Mouse (Mus musculus) hindbrain, embryonic 12.5 days (tissue): ENCODE measurements around the gene Angptl4. TPM values are rescaled to one million over a fixed set of nuclear protein-coding genes. Genes with fewer than 3 reads are reported as not detected.
"Not testable (repeated sequence)": the region's sequence is repeated elsewhere in the genome, so short reads cannot be mapped to it uniquely, and the experiment has no call there.

ENCODE experiments used
- ATAC-seq: fragments of 200-750 bp; cut with Nextera tagmentation; 2 replicates; pipeline ENCODE4 v1.8.0; 2017; ENCODE audit warnings: moderate TSS enrichment; ENCODE audit not compliant: low FRiP score
- H3K27ac ChIP-seq: fragments of 300-500 bp; sonication (generic); 2 replicates; pipeline ENCODE4 v1.5.1; 2016; ENCODE audit warnings: mild to moderate bottlenecking
- H3K27me3 ChIP-seq: fragments of 300-500 bp; sonication (generic); 2 replicates; pipeline ENCODE4 v1.6.1; 2016; ENCODE audit warnings: mild to moderate bottlenecking
- H3K36me3 ChIP-seq: fragments of 300-500 bp; sonication (generic); 2 replicates; pipeline ENCODE4 v1.6.1; 2016; ENCODE audit warnings: mild to moderate bottlenecking
- H3K4me1 ChIP-seq: fragments of 300-500 bp; sonication (generic); 2 replicates; pipeline ENCODE4 v1.6.1; 2016
- H3K4me2 ChIP-seq: fragments of 300-500 bp; sonication (generic); replicated peaks from 2 replicates; pipeline ENCODE4 v1.6.1; 2016; ENCODE audit warnings: mild to moderate bottlenecking
- H3K4me3 ChIP-seq: fragments of 300-500 bp; sonication (generic); 2 replicates; pipeline ENCODE4 v1.5.1; 2016; ENCODE audit warnings: mild to moderate bottlenecking
- H3K9ac ChIP-seq: fragments of 300-500 bp; sonication (generic); 2 replicates; pipeline ENCODE4 v1.6.1; 2016; ENCODE audit warnings: mild to moderate bottlenecking, moderate library complexity
- H3K9me3 ChIP-seq: fragments of 300-500 bp; sonication (generic); replicated peaks from 2 replicates; pipeline ENCODE4 v1.6.1; 2016; ENCODE audit warnings: mild to moderate bottlenecking
- WGBS: fragments of 180-500 bp; shearing (Covaris S2); methylation state at CpG from one replicate; pipeline ENCODE4 v1.1.7; 2016; 5-methylcytosine and 5-hydroxymethylcytosine counted together
- polyA plus RNA-seq: library from polyadenylated mRNA; unstranded; fragments of >200 nt; fragmentation: Nextera tagmentation; extraction: Ambion mirVana; gene quantifications from 2 replicates; pipeline ENCODE4 v1.2.1, GENCODE M21; 2016

The Angptl4 gene
- polyA plus RNA-seq = 25.6 and 26.8 TPM in 2 replicates

DNA sequence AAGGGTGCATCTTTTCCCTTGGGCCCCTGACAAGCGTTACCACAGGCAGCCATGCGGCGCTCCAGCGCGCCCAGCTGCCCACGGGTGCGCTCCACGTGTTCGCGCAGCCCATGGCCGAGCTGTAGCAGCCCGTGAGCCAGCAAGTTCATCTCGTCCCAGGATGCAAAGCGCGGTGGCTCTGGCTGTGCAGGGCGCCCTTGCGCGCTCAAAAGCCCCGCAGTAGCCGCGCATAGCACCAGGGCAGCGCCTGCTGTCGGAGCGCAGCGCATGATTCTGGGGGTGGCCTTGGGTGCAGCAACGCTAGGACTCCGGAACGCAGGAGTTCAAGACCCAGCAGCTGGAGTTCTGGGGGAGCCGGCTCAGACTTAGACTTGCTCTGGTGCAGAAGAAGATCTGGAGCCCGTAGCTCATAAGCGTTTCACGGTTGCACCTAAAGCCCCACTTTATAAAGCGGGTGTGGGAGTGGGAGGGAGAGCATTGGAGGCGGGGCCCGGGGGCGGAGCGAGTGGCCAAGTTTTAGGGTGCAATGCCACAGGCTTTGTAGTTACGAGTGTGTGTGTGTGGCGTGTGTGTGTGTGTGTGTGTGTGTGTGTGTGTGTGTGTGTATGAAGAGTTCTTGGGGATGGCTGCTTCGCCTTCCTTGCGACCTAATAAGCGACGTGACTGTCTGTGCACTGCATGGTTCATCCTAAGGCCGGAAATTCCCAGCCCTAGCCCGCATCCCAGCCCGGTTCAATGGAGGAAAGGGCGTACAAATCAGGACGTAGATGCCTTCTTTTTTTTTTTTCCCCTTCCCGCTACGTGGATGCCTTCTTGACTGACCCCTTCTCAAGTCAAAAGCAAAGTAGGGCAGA, at the start of gene Angptl4:
Gene Angptl4, minus strand, starts transcription at position 707 of the 854 bp plus-strand sequence.
- Histone ChIP-seq H3K4me3 (peak within 1 kb of the TSS; percentile 44), H3K4me2 (peak within 1 kb of the TSS; percentile 80), H3K4me1 (peaks cover 23% of the 10 kb centered on the region), H3K27me3 (no peaks in the 10 kb centered on the region), H3K27ac (peak within 1 kb of the TSS; percentile 49), H3K9me3 (no peaks in the 10 kb centered on the region), H3K9ac (peak within 1 kb of the TSS; percentile 64), H3K36me3 (no peaks in the 10 kb centered on the region)
- WGBS = under 1% methylated on average over 50 of the region's 50 CpGs
- ATAC-seq = peak; percentile 80

DNA sequence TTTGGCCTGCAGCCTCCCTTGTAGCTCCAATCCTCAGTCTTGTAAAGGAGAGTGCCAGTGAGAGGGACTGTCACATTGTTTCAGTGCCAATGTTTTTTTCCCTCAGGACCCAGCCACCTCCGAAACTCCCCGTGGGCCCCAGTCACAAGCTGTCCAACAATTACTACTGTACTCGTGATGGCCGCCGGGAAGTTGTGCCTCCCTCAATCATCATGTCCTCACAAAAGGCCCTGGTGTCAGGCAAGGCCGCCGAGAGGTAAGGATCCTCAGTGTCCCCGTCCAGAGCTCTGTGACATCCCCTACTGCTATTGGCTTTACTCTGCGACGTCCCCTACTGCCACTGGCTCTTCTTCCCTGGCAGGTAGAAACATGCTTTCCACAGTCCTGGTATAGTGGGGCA, 47.9 kb upstream of the Angptl4 start:
- Histone ChIP-seq H3K27me3 (no peaks in the 10 kb centered on the region), H3K36me3 (peaks cover 61% of the 10 kb centered on the region), H3K4me2 (no peak overlapping the region), H3K27ac (no peak overlapping the region), H3K4me3 (no peak overlapping the region), H3K4me1 (peaks cover 9% of the 10 kb centered on the region), H3K9me3 (no peaks in the 10 kb centered on the region), H3K9ac (no peak overlapping the region)
- no peak for ATAC-seq
- WGBS = 90% methylated on average over 10 of the region's 10 CpGs

DNA sequence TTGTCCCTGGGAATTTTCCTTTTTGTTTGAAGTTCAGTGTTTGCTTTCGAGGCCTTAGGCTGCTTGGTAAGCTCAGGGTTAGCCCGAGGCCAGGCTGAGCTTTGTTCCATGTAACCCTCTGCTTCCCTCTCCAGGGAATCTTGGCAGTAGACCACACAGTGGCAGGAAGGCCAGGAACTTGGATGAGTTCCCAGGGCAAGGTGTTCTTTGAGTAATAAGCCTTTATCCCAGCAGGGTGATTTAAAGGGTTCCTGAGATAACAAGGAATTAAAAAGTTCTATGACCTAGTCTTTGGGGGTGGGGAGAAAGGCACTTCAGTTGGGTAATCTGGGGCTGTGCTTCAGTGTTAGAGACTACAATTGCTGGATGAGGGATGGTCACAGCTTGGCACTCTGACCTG, 47.3 kb upstream of the Angptl4 start:
- H3K27ac ChIP-seq = no peak overlapping the region
- no peak overlapping the region for H3K4me2 ChIP-seq
- peaks cover 9% of the 10 kb centered on the region for H3K4me1 ChIP-seq
- no peak overlapping the region for H3K4me3 ChIP-seq
- peaks cover 54% of the 10 kb centered on the region for H3K36me3 ChIP-seq
- ATAC-seq = no peak
- H3K27me3 ChIP-seq = no peaks in the 10 kb centered on the region
- 78% methylated on average over 2 of the region's 2 CpGs for WGBS
- no peaks in the 10 kb centered on the region for H3K9me3 ChIP-seq
- H3K9ac ChIP-seq = no peak overlapping the region

DNA sequence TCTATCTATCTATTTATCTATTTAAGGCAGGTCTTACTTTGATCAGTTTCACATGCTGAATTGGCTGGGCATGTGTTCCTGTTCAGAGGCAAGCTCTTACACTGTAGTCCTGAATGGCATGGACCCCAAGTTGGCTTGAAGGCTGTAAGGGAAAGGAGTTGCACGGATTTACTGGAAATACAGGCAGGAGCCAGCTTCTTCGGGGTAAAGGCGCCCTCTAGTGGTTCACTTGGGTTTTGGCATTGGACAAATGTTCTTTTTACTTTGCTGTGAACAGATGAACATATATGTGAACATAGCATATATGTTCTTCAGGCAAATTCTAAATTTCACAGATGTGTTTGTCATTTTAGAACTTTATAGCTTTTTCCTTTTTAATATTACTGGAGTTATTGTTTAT, 45.2 kb upstream of the Angptl4 start:
- no peak for ATAC-seq
- H3K4me1 ChIP-seq = peaks cover 26% of the 10 kb centered on the region
- no peaks in the 10 kb centered on the region for H3K9me3 ChIP-seq
- WGBS = 0% methylated on average over 3 of the region's 3 CpGs
- no peak overlapping the region for H3K9ac ChIP-seq
- no peak overlapping the region for H3K4me3 ChIP-seq
- H3K4me2 ChIP-seq = no peak overlapping the region
- no peak overlapping the region for H3K27ac ChIP-seq
- H3K36me3 ChIP-seq = peaks cover 50% of the 10 kb centered on the region
- H3K27me3 ChIP-seq = no peaks in the 10 kb centered on the region

DNA sequence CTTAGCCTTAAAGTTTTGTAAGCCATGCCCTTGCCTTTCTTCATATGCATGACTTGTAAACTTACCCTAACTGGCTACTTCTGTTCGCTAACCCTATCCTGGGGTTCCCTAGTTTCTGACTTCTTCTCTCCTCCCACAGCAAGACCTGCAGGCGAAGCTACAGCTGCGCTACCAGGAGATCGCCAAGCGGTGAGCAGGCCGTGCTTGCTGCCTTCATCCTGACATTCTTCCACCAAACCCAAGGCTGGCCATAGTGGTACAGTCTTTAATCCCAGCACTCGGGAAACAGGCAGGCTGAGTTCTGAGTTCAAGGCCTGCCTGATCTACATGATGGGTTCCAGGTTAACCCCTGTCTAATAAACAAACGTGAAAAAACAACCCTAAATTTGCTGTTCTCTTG, 43.8 kb upstream of the Angptl4 start:
- Histone ChIP-seq H3K4me2 (peak overlapping the region; percentile 75), H3K9me3 (no peaks in the 10 kb centered on the region), H3K27ac (no peak overlapping the region), H3K4me1 (peaks cover 26% of the 10 kb centered on the region), H3K36me3 (peaks cover 50% of the 10 kb centered on the region), H3K27me3 (no peaks in the 10 kb centered on the region), H3K9ac (peak overlapping the region; percentile 89), H3K4me3 (peak overlapping the region; percentile 74)
- WGBS = 90% methylated on average over 8 of the region's 8 CpGs
- no peak for ATAC-seq

DNA sequence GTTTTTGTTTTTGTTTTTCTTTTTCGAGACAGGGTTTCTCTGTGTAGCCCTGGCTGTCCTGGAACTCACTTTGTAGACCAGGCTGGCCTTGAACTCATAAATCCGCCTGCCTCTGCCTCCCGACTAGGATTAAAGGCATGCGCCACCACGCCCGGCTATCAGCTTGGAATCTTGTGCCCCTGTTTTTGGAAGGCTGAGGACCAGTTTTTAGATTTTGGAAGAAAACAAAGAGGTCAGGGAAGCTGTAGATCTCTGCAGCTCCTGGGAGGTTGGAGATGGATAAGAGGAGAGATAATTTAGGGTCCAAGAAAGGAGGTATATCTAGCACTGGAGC, 43.3 kb upstream of the Angptl4 start:
- Histone ChIP-seq H3K9ac (peak overlapping the region; percentile 89), H3K4me2 (peak overlapping the region; percentile 75), H3K4me1 (peaks cover 26% of the 10 kb centered on the region), H3K36me3 (peaks cover 51% of the 10 kb centered on the region), H3K4me3 (peak overlapping the region; percentile 74), H3K27ac (peak overlapping the region; percentile 87)
- not testable (repeated sequence) for H3K9me3 ChIP-seq, H3K27me3 ChIP-seq, ATAC-seq
- WGBS = 7% methylated on average over 6 of the region's 6 CpGs

DNA sequence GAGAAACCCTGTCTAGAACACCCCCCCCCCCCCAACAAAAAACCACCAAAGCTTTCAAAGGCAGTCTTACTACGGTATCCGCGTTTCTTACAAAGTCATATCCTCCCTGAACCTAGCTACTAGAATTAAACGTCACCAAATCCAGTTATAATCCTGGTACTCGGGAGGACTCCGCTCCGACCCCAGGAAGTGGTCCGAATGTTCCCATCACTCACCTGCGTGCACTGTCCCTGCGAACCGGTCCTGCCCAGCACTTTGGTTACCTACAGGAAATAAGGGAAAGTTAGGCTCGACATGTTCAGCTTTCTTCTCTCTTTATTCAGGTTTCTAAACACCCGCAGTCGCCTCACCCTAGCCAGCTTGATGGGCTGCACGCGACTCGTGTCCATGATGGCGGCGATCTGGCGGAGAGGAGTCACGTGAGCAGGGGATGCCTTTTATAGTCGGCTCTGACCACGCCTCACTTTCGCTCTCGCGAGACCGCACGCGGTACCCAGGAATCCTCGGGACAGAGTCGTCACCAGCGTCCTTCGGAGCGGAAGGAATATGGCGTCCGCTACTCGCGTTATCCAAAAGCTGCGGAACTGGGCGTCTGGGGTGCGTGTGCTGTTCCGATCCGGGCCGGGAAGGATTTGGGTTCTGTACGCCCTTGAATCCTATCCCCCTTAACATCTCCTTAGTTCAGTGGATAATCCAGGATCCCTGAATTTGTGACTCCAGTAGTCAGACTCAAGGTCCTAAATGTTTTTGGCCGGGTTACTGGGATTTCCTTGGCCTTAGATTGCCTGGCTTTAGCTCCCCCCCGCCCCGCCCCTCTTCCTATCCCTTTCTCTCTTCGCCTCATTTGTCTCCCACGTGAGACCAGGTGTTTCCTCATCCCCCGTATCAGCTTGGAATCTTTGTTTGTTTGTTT, 42.7 kb upstream of the Angptl4 start, which contains the start of the genes Rps28 and Ndufa7:
Gene Rps28, minus strand, starts transcription at position 479 of the 913 bp plus-strand sequence.
Gene Ndufa7, plus strand, starts transcription at position 489 of the 913 bp plus-strand sequence.
- Histone ChIP-seq H3K27ac (peak within 1 kb of the TSS; percentile 87), H3K4me1 (peaks cover 26% of the 10 kb centered on the region), H3K4me3 (peak within 1 kb of the TSS; percentile 74), H3K36me3 (peaks cover 51% of the 10 kb centered on the region), H3K27me3 (no peaks in the 10 kb centered on the region), H3K9ac (peak within 1 kb of the TSS; percentile 89), H3K9me3 (no peaks in the 10 kb centered on the region), H3K4me2 (peak within 1 kb of the TSS; percentile 89)
- WGBS = 1% methylated on average over 51 of the region's 51 CpGs
- ATAC-seq = peak; percentile 91

DNA sequence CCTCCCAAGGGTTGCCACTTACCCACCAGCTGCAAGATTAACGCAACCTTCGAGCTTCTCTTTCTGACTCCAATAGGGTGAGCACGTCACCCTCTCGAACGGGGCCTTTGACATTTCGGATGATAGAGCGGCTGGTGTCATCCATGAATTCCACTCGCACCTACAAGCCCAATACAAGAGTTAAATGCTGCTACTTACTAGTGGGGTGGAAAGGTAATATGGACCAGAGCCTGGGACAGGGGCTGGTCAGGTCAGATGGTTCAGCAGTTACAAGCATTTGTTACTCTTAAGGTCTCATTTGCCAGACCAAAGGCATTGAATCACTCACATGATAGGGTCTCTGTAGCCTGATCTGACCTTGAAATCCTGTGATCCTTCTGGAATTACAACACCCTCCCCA, 41.5 kb upstream of the Angptl4 start:
- H3K36me3 ChIP-seq = peaks cover 48% of the 10 kb centered on the region
- ATAC-seq, H3K9me3 ChIP-seq, H3K27ac ChIP-seq, H3K27me3 ChIP-seq: not testable (repeated sequence)
- H3K4me3 ChIP-seq = peak overlapping the region; percentile 74
- H3K4me1 ChIP-seq = peaks cover 33% of the 10 kb centered on the region
- peak overlapping the region; percentile 89 for H3K4me2 ChIP-seq
- WGBS = 88% methylated on average over 8 of the region's 8 CpGs
- peak overlapping the region; percentile 84 for H3K9ac ChIP-seq

DNA sequence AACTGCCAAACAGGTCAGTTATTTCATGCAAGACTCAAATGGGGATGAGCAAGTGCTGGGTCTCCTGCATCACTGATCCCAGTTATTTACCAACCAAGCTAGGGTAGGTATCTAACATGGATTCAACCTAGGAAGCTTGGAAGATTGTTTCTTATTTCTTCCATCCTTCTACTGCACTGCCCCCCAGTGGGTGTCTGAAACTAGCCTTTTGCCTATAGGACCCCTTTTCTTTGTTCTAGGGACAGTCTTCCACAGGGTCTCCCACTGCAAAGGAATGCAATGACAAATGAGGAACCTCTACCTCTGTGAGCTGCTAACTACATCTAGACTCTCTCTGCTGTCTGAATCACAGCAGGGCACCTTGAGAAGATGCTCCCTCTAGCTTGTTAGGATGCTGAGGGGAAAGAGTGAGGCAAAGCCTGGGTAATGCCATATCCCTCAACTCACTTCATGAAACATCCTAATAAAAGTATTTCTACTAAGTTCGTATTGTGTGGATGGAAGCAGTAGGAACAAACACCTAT, 40.9 kb upstream of the Angptl4 start:
- peaks cover 46% of the 10 kb centered on the region for H3K36me3 ChIP-seq
- peaks cover 37% of the 10 kb centered on the region for H3K4me1 ChIP-seq
- no peak for ATAC-seq
- no peaks in the 10 kb centered on the region for H3K9me3 ChIP-seq
- peak overlapping the region; percentile 89 for H3K4me2 ChIP-seq
- WGBS = 85% methylated on average over 1 of the region's 1 CpGs
- no peaks in the 10 kb centered on the region for H3K27me3 ChIP-seq
- no peak overlapping the region for H3K27ac ChIP-seq
- H3K9ac ChIP-seq = no peak overlapping the region
- no peak overlapping the region; the same call in 1 of the 2 replicates for H3K4me3 ChIP-seq

DNA sequence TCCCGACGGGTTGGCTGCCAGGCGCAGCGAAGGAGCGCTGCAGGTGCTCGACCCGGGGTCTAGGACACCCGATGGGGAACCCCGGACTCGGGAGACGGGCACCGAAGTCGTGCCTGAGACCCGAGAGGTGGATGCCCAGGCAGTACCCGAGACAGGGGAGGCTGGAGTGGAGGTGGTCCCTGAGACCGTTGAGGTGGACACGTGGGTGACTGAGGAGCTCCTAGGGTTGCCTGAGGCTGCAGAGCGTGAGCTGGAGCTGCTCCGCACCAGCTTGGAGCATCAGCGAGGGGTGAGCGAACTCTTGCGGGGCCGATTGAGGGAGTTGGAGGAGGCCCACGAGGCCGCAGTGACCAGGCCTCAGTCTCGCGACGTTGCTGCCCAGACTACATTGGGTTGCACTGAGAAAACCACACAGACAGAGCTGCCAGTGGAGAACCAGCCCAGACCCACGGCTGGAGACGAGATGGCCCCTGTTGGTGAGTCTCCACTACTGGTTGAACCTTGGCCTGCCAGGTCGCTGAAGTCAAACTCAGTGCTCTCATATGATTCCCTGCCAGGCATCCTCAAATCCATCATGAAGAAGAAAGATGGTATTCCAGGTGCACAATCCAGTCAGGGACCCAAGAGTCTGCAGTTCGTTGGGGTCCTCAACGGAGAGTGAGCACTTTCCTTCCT, 36.5 kb upstream of the Angptl4 start:
- Histone ChIP-seq H3K9me3 (no peaks in the 10 kb centered on the region), H3K4me2 (peak overlapping the region; percentile 87), H3K4me1 (peaks cover 29% of the 10 kb centered on the region), H3K27me3 (no peaks in the 10 kb centered on the region), H3K36me3 (peaks cover 45% of the 10 kb centered on the region), H3K4me3 (peak overlapping the region; percentile 56), H3K27ac (peak overlapping the region; percentile 89), H3K9ac (peak overlapping the region; percentile 80)
- WGBS = 18% methylated on average over 33 of the region's 33 CpGs
- peak; percentile 77 for ATAC-seq

DNA sequence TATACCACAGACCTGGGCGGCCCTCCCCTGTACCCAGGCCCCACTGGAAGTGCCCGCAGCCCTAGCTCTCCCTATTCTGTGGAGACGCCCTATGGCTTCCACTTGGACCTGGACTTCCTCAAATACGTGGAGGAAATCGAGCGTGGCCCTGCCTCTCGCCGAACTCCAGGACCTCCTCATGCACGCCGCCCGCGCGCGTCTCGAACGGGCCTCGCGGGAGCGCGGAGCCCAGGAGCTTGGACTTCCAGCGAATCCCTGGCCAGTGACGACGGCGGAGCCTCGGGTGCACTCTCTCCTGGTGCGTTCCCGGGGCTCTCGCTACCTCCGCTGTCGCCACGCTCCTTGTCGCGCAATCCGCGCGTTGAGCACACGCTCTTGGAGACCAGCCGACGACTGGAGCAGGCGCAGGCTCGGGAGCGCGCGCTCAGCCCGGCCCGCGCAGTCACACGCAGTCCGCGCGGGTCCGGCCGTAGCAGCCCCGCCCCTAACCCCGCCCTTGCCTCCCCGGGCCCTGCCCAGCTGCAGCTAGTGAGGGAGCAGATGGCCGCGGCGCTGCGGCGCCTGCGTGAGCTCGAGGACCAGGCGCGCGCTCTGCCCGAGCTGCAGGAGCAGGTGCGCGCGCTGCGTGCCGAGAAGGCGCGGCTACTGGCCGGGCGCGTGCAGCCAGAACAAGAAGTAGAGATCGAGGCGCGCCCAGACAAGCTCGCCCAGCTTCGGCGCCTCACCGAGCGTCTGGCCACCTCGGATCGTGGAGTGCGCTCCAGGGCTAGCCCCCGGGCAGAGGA, 35.7 kb upstream of the Angptl4 start:
- H3K9ac ChIP-seq = peak overlapping the region; percentile 80
- H3K9me3 ChIP-seq = no peaks in the 10 kb centered on the region
- H3K27me3 ChIP-seq = no peaks in the 10 kb centered on the region
- WGBS = under 1% methylated on average over 86 of the region's 89 CpGs
- H3K27ac ChIP-seq = peak overlapping the region; percentile 89
- peak; percentile 97 for ATAC-seq
- H3K4me2 ChIP-seq = peak overlapping the region; percentile 87
- peak overlapping the region; percentile 56 for H3K4me3 ChIP-seq
- H3K36me3 ChIP-seq = peaks cover 37% of the 10 kb centered on the region
- H3K4me1 ChIP-seq = peaks cover 21% of the 10 kb centered on the region
